Mouse (Mus musculus): ENCODE data around the gene Gabrb3. TPM values are rescaled to one million over a fixed set of nuclear protein-coding genes. Genes with fewer than 3 reads are reported as not detected.
"Not testable (repeated sequence)": the region's sequence is repeated elsewhere in the genome, so short reads cannot be mapped to it uniquely, and the experiment has no call there.

Gabrb3 gene
- total RNA-seq, 4 experiments from 2014 or later = 0.37 to 0.75 (median 0.43) TPM

DNA sequence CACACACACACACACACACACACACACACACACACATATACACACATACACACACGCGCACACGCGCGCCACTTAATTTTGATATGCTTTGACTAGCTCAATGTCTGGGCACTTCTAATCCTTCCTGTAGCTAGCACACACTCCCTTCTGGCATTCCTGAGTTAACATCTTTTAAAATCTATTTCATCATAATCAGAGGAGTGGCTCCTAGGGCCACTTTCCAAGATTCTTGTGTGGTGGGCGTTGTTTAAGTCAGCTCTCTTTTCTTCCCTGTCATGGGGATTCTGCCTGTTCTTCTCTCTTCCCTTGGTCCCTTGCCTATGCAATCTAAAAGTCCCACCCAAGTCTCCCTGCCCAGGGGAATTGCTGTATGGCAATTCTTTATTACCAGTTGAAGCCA, 286.6 kb downstream of the Gabrb3 start:
- no peak for DNase-seq (ENCODE audit: low spot score)

- no peak for DNase-seq (ENCODE audit: low spot score)
These were observed 287.7 kb downstream of the Gabrb3 start for GRCm38 (mm10) chr7:57706976-57707740.

DNA sequence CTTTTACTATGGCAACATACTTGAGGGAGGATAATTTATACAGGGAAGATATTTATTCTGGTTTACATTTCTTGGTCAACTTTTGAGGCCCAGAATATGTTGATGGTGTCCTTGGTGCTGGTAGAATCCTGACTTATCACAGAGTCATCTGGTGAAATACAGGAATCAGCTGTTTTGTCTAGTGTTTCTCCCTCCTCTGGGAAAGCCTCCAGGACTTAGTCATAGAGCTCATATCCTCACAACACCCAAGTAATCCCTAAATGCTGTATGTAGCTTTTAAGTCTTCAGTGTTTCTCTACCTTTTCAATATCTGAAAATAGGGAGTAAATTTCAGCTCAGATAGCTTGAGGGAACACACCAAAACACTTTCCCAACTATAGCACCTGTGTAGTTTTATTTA, 292.2 kb downstream of the Gabrb3 start:
- DNase-seq (ENCODE audit: low spot score) = no peak

DNA sequence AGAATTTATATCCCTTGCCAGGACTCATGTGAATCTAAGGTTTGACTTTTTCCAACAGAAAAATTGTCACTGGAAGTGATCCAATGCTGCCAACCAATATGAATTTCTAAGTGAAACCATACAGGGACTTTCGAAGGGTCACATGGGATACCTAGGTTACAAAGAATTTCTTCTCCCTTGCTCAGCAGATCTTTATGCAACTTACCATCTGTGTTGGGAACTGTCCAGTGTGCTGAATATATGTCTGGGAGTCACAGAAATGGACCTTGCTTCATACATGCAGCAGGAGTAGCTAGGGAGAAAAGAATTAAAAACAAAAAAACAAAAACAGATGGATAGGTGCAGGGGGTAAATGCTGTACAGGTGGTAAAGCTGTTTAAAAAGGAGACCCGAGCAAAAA, 327.3 kb downstream of the Gabrb3 start:
- DNase-seq (ENCODE audit: low spot score) = no peak

DNA sequence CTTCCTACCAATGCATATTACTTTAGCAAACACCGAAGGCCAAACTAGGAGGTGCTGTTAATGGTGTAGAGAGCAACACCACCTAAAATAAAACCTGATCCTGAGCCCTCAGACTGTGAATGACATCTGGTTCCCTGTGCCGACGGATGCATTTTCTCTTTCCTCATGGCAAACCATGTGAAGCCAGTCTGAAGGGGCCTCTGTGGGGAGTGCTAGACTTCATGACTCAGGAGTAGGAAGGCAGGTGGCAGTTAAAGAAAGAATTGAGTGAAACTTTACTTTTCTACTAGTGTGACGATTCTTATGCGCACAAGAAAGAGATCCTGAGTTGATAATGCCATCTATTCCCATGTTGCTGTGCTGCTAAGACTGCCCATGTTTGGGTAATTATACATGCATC, 341.0 kb downstream of the Gabrb3 start:
- DNase-seq (ENCODE audit: low spot score) = no peak

GRCm38 (mm10) chr7:57778754-57779153, 359.3 kb downstream of the Gabrb3 start:
- peak; percentile 1 for DNase-seq (ENCODE audit: low spot score)

- DNase-seq (ENCODE audit: low spot score) = not testable (repeated sequence)
These were observed 366.6 kb downstream of the Gabrb3 start for GRCm38 (mm10) chr7:57786102-57786501.

DNA sequence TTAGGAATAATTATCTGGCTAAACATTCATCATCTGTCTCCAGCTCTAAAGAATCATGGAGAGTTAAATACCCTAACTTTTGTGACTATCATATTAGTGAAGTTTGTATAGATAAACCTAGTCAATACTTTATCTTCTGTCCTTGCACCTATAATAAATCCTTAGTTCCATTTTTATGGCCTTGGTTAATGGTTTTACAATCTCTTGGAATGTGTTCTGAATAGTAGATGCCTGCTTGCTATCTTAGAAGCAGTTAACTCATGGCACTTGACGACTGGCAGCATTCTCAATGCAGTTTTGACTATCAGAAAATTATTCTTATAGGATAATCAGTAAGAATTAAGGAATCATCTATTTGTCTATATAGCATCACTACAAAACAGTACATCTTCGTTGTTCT, 368.0 kb downstream of the Gabrb3 start:
- DNase-seq (ENCODE audit: low spot score) = no peak

DNA sequence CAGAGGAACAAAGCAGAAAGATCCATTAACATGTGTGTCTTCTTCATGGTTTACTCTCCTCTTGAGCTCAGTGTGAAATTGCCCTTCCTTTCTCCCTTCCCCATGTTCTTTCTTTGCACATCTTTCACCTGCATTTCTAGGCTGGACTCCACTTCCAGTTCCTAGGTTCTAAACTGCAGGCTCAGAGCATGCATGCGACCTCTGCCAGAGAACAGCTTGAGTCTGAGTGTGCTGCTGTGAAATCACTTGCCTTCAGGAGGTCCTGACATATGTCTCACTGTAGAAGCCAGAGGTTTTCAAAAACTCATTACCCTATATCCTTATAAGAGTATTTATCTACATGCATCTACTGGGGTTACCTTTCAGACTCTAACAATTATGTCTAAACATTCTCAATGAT, 383.8 kb downstream of the Gabrb3 start:
- DNase-seq (ENCODE audit: low spot score) = no peak

- no peak for DNase-seq (ENCODE audit: low spot score)
These were observed 394.2 kb downstream of the Gabrb3 start for GRCm38 (mm10) chr7:57813716-57814115.

DNA sequence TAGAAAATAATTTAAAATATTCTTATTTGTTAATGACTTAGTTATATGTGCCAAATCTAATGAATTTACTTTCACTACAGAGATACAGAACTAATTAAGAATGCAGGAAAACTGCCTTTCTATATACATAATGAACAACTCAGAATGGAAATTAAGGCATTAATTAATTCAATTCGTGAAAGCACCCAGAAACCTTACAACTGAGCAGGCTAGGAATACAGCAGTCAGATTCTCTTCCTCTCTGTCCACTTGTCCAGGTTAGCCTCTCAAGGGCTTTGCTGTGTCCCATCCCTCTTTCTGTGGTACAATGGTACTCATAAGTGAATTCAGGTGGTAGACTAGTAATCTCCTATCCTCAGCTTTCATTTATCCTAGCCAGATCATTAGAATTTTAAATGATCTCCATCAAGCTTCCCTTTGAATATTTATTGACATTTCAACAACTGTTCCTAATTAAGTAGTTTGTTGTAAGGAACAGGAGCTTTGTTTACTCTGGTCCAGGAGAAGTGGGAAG, 422.9 kb downstream of the Gabrb3 start:
- DNase-seq (ENCODE audit: low spot score) = no peak

DNA sequence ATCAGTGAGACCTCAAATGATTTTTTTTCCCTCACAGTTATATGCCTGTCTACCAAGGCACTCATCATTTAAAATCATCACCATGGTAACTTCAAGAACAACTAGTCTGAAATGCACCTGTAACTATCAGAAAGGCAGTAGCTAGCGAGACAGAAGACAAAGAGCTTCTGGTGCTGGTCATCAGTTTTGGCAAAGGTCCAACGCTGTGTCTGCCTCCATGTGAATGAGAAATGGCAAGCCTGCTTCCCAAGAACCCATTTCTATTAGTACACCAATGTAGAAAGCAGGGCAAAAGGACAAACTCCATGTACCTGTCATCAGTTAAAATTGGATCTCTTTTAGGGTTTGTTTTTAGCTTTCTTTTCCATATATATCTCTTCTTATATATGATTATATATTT, 448.5 kb downstream of the Gabrb3 start:
- no peak for DNase-seq (ENCODE audit: low spot score)

Small RNA genes lying within 50 kb of the gene (microRNA-seq; reads per million reads assigned to microRNA genes)
- gene Mir6389 = not detected

Other genes starting within 250 kb of the Gabrb3 start
- gene Gabrg3, start 32.5 kb upstream of the Gabrb3 start, total RNA-seq (2022) = under 1 TPM in 3 of 4 experiments, not detected in 1; 0.03 to 0.05 (median 0.03) TPM
- gene Gabra5, start 90.4 kb downstream of the Gabrb3 start, total RNA-seq (2022) = not detected